Mouse (Mus musculus) left cerebral cortex, adult 2 months (tissue): Measurements from ENCODE around the gene Ppp6r1. TPM values are rescaled to one million over a fixed set of nuclear protein-coding genes. Genes with fewer than 3 reads are reported as not detected.
A peak's percentile ranks its signal among the peaks of the same experiment; 100 is the strongest.

Experiments
- DNase-seq, 2 experiments: peaks; one replicate each; pipeline ENCODE4 v3.0.0; 2021 to 2022; ENCODE audit warnings: low spot score in 2 of 2, mixed read lengths in 1 of 2; ENCODE audit errors: extremely low spot score in 1 of 2
- H3K27ac ChIP-seq: fragments of 200-600 bp; 2 replicates; pipeline ENCODE4 v1.8.1; 2022
- H3K4me3 ChIP-seq: fragments of 200-600 bp; 2 replicates; pipeline ENCODE4 v1.8.1; 2022
- CTCF ChIP-seq: fragments of 200-600 bp; IDR thresholded peaks from 2 replicates; pipeline ENCODE4 v1.8.1; 2022; ENCODE audit warnings: antibody characterized with exemption, mild to moderate bottlenecking, moderate library complexity
- intact Hi-C: fragments of 180-260 bp; cut with DNase I; formaldehyde crosslinking; loops from one replicate; pipeline ENCODE4 v1.15.1; 2025
- long read RNA-seq, 2 experiments: library from polyadenylated mRNA; stranded (forward); transcript quantifications; one replicate each; pipeline ENCODE4 v2.0.0; 2021; ENCODE audit warnings: borderline mapping rate in 2 of 2
- total RNA-seq, 2 experiments: library from RNA; stranded (reverse); gene quantifications; 2 replicates each; pipeline ENCODE4 v1.2.3; 2021

The Ppp6r1 gene
- 100 to 1,000 TPM; 144 to 151 TPM for total RNA-seq
- long read RNA-seq, experiment 1, transcript Ppp6r1-201 (24 exons, 3,862 nt), result major isoform, 150 of 200 reads
- long read RNA-seq, experiment 1, partial matches to known transcripts, result 9 of 200 reads
- long read RNA-seq, experiment 1, other reads (novel, unspliced or antisense), result 41 of 200 reads
- long read RNA-seq, experiment 2, transcript Ppp6r1-201 (24 exons, 3,862 nt), result major isoform, 146 of 209 reads
- long read RNA-seq, experiment 2, partial matches to known transcripts, result 20 of 209 reads
- long read RNA-seq, experiment 2, other reads (novel, unspliced or antisense), result 43 of 209 reads

GRCm38 (mm10) chr7:4658912-4659551, at the start of gene Ppp6r1:
TSS of gene Ppp6r1 (minus strand) at chr7:4659019.
- Histone ChIP-seq H3K27ac (peak within 1 kb of the TSS; percentile 98), H3K4me3 (peak within 1 kb of the TSS; percentile 97)
- intact Hi-C loops, result loop anchor here (1.0 to 2.0 kb wide), 2 partner anchors 26 to 31 kb away; partner anchors contain the start of genes Brsk1 and Hspbp1
- peak; percentile 97 to 98 for DNase-seq
- TF ChIP-seq CTCF, result peak; percentile 52

GRCm38 (mm10) chr7:4705098-4705497, 46.3 kb upstream of the Ppp6r1 start:
- peak; percentile 72 for TF ChIP-seq CTCF
- no peak for DNase-seq

GRCm38 (mm10) chr7:4703195-4703594, 44.4 kb upstream of the Ppp6r1 start:
- Histone ChIP-seq H3K27ac (no peak overlapping the region), H3K4me3 (no peak overlapping the region)
- intact Hi-C loops, result no loop called here
- no peak for TF ChIP-seq CTCF
- DNase-seq, result no peak

More at GRCm38 (mm10) chr7:4705098-4705497, 46.3 kb upstream of the Ppp6r1 start:
- intact Hi-C loops, result loop anchor here (2.0 kb wide), 1 partner anchor 88 kb away; the partner anchor contains the start of gene Rpl28
- H3K27ac ChIP-seq, result no peak overlapping the region
- H3K4me3 ChIP-seq, result no peak overlapping the region

GRCm38 (mm10) chr7:4702334-4702733, 43.5 kb upstream of the Ppp6r1 start:
- Histone ChIP-seq H3K4me3 (no peak overlapping the region), H3K27ac (peak overlapping the region; percentile 32; the same call in 1 of the 2 replicates)
- intact Hi-C loops, result no loop called here
- no peak for TF ChIP-seq CTCF
- DNase-seq, result no peak

- no peak for DNase-seq
- no peak for TF ChIP-seq CTCF
- H3K27ac ChIP-seq, result no peak overlapping the region
- H3K4me3 ChIP-seq, result no peak overlapping the region
- intact Hi-C loops, result no loop called here
Observed at GRCm38 (mm10) chr7:4693004-4693403, 34.2 kb upstream of the Ppp6r1 start.

- DNase-seq, result peak; percentile 42 to 43
- TF ChIP-seq CTCF, result no peak; the same call in 1 of the 2 replicates
- intact Hi-C loops, result loop anchor here (1.0 kb wide), 1 partner anchor 32 kb away; the partner anchor contains the start of gene Ppp6r1
- H3K27ac ChIP-seq, result peak overlapping the region; percentile 95
- H3K4me3 ChIP-seq, result peak overlapping the region; percentile 81
Observed at GRCm38 (mm10) chr7:4690951-4691653, 32.3 kb upstream of the Ppp6r1 start.

- intact Hi-C loops, result loop anchor here (1.0 kb wide), 1 partner anchor 31 kb away; the partner anchor contains the start of gene Ppp6r1
- Histone ChIP-seq H3K27ac (peak within 1 kb of the TSS; percentile 95), H3K4me3 (peak within 1 kb of the TSS; percentile 81)
- TF ChIP-seq CTCF, result no peak
- DNase-seq, result peak; percentile 84 to 87
Observed at GRCm38 (mm10) chr7:4690387-4690786, 31.6 kb upstream of the Ppp6r1 start, which contains the start of gene Brsk1. TSS of gene Brsk1 (plus strand) at chr7:4690604.

GRCm38 (mm10) chr7:4684632-4685417, 26.0 kb upstream of the Ppp6r1 start, which contains the start of gene Hspbp1:
TSS of gene Hspbp1 (minus strand) at chr7:4685068.
- Histone ChIP-seq H3K27ac (peak within 1 kb of the TSS; percentile 89), H3K4me3 (peak within 1 kb of the TSS; percentile 72)
- no peak for TF ChIP-seq CTCF
- intact Hi-C loops, result loop anchor here (2.0 kb wide), 1 partner anchor 26 kb away; the partner anchor contains the start of gene Ppp6r1
- DNase-seq, result peak; percentile 85 to 89

GRCm38 (mm10) chr7:4684203-4684602, 25.4 kb upstream of the Ppp6r1 start:
- no peak for DNase-seq
- no peak for TF ChIP-seq CTCF
- H3K27ac ChIP-seq, result peak overlapping the region; percentile 89
- intact Hi-C loops, result loop anchor here (2.0 kb wide), 1 partner anchor 25 kb away; the partner anchor contains the start of gene Ppp6r1
- H3K4me3 ChIP-seq, result peak overlapping the region; percentile 72

GRCm38 (mm10) chr7:4683307-4683706, 24.5 kb upstream of the Ppp6r1 start:
- intact Hi-C loops, result no loop called here
- no peak for TF ChIP-seq CTCF

GRCm38 (mm10) chr7:4675200-4675599, 16.4 kb upstream of the Ppp6r1 start:
- H3K27ac ChIP-seq, result no peak overlapping the region
- no peak for DNase-seq

More at GRCm38 (mm10) chr7:4683307-4683706, 24.5 kb upstream of the Ppp6r1 start:
- Histone ChIP-seq H3K27ac (no peak overlapping the region), H3K4me3 (peak overlapping the region; percentile 72; the same call in 1 of the 2 replicates)
- no peak for DNase-seq

More at GRCm38 (mm10) chr7:4675200-4675599, 16.4 kb upstream of the Ppp6r1 start:
- intact Hi-C loops, result no loop called here
- H3K4me3 ChIP-seq, result no peak overlapping the region
- TF ChIP-seq CTCF, result no peak
